Mouse (Mus musculus): ENCODE data around the gene Utp20. TPM values are rescaled to one million over a fixed set of nuclear protein-coding genes. Genes with fewer than 3 reads are reported as not detected.

The Utp20 gene
- polyA plus RNA-seq, 1 experiment from 2014 or later = 6.5 TPM

DNA sequence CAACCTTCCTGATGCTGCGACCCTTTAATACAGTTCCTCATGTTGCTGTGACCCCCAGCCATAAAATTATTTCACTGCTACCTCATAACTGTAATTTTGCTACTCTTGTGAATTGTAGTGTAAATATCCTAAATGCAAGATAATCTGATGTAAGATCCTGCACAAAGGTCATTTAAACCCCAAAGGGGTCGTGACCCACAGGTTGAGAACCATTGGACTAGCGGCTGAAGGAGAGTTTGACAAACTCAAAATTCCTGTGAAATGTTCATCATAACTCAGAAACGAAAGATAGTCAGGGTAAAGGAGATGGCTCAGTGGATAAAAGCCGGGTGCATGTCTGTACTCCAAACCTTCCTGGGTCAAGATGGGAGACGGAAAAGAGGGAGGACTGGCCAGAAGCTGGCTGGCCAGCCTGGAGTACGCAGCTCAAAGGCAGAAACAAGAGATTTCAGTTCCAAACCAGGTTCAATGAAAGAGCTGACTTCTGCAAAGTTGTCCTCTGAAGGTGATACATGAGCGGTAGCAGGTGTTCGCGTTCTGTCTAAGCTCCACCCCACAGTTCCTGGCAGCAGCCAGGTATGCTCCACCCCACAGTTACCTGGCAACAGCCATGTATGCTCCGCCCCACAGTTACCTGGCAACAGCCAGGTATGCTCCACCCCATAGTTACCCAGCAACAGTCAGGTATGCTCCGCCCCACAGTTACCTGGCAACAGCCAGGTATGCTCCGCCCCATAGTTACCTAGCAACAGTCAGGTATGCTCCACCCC lies 109.4 kb downstream of the Utp20 start:
- Histone ChIP-seq H3K9me3 (ENCODE audit: low read length) (no peaks in the 10 kb centered on the region), H3K36me3 (ENCODE audit: insufficient read depth, low read length) (no peaks in the 10 kb centered on the region), H3K4me1 (ENCODE audit: insufficient read depth, low read depth, low read length) (no peaks in the 10 kb centered on the region), H3K9ac (replicated peaks; ENCODE audit: low read depth) (no peak overlapping the region), H3K27ac (ENCODE audit: low read length) (no peak overlapping the region), H3K27me3 (replicated peaks; ENCODE audit: insufficient read depth, low read length) (no peaks in the 10 kb centered on the region), H3K4me3 (ENCODE audit: low read depth, low read length) (no peak overlapping the region), H3K4me2 (replicated peaks; ENCODE audit: low read depth, low read length) (no peak overlapping the region)
- no peak for TF ChIP-seq CTCF (IDR thresholded peaks at IDR 0.05)
- no peak for TF ChIP-seq EP300 (IDR thresholded peaks at IDR 0.05)
- ATAC-seq (no peak; the same call in 1 of the 2 replicates), DNase-seq (ENCODE audit: low spot score) (peak; percentile 26)
- 44% methylated on average over 13 of the region's 13 CpGs for WGBS

DNA sequence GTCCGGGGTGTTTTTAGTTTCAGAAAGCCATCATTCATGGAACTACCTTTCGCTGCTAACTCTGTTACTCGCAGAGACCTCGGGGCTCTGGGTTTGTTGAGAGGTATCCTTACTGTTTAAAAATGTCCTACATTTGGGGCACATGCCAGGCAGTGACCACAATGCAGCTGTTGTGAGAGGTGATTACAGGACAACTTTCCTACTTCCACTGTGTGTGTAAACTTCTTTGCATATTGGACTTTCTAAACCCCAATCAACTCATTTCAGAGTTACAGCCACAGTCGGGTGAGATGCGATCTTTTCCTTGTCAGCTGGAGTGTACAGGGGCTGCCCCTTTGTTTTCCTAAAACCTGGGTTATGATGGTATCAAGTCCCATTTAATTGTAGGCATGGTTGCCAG lies 111.0 kb downstream of the Utp20 start:
- TF ChIP-seq CTCF (IDR thresholded peaks at IDR 0.05) = no peak
- H3K9ac ChIP-seq (replicated peaks; ENCODE audit: low read depth) = no peak overlapping the region
- H3K4me3 ChIP-seq (ENCODE audit: low read depth, low read length) = no peak overlapping the region
- H3K27me3 ChIP-seq (replicated peaks; ENCODE audit: insufficient read depth, low read length) = no peaks in the 10 kb centered on the region
- H3K27ac ChIP-seq (ENCODE audit: low read length) = no peak overlapping the region
- no peaks in the 10 kb centered on the region for H3K9me3 ChIP-seq (ENCODE audit: low read length)
- no peak overlapping the region for H3K4me2 ChIP-seq (replicated peaks; ENCODE audit: low read depth, low read length)
- ATAC-seq (no peak), DNase-seq (ENCODE audit: low spot score) (no peak)
- WGBS = 90% methylated on average over 6 of the region's 6 CpGs
- no peaks in the 10 kb centered on the region for H3K4me1 ChIP-seq (ENCODE audit: insufficient read depth, low read depth, low read length)
- H3K36me3 ChIP-seq (ENCODE audit: insufficient read depth, low read length) = no peaks in the 10 kb centered on the region

DNA sequence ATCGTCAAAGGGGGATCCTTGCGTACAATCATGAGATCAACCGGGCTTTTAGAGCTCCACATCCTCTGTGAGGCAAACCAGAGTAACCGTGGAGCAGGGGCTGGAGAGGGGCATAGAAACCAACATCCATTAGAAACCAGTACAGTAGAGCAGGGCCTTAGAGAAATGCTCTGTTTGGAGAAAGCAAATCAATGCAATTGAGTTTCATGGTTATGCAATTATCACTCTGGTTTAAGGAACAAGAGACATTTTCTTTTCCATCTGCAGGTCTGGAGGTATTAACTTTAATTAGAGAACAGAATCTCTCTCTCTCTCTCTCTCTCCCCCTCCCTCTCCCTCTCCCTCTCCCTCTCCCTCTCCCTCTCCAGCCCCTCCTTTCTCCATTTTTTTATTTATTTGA lies 111.9 kb downstream of the Utp20 start:
- Histone ChIP-seq H3K9me3 (ENCODE audit: low read length) (no peaks in the 10 kb centered on the region), H3K4me2 (replicated peaks; ENCODE audit: low read depth, low read length) (no peak overlapping the region), H3K4me1 (ENCODE audit: insufficient read depth, low read depth, low read length) (no peaks in the 10 kb centered on the region), H3K4me3 (ENCODE audit: low read depth, low read length) (no peak overlapping the region), H3K27ac (ENCODE audit: low read length) (no peak overlapping the region), H3K9ac (replicated peaks; ENCODE audit: low read depth) (no peak overlapping the region), H3K36me3 (ENCODE audit: insufficient read depth, low read length) (no peaks in the 10 kb centered on the region), H3K27me3 (replicated peaks; ENCODE audit: insufficient read depth, low read length) (no peaks in the 10 kb centered on the region)
- ATAC-seq (no peak), DNase-seq (ENCODE audit: low spot score) (no peak)
- WGBS = 84% methylated on average over 4 of the region's 4 CpGs
- TF ChIP-seq CTCF (IDR thresholded peaks at IDR 0.05) = no peak
- no peak for TF ChIP-seq EP300 (IDR thresholded peaks at IDR 0.05)

DNA sequence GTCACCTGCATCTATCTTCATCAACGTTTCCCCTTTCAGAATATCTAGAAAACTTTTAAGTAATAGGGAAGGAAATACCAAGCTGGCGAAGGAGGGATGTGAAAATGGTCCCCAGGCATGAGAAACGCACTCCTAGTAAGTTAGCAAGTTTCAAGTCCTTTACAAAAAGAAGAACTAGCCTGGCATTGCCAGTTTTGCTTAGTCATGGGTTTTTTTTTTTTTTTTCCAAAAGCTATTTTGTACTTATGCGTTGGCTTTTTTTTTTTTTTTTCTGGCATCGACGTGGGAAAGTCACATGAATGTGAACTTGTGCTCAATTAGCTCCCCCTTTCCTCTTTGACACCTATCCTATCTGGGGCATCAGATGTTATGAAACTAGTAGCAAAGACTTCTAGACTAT lies 114.2 kb downstream of the Utp20 start:
- DNase-seq (ENCODE audit: low spot score) = no peak
- Histone ChIP-seq H3K27me3 (replicated peaks; ENCODE audit: insufficient read depth, low read length) (no peaks in the 10 kb centered on the region), H3K9me3 (ENCODE audit: low read length) (no peaks in the 10 kb centered on the region), H3K27ac (ENCODE audit: low read length) (no peak overlapping the region), H3K4me3 (ENCODE audit: low read depth, low read length) (no peak overlapping the region), H3K4me1 (ENCODE audit: insufficient read depth, low read depth, low read length) (no peaks in the 10 kb centered on the region), H3K9ac (replicated peaks; ENCODE audit: low read depth) (no peak overlapping the region), H3K4me2 (replicated peaks; ENCODE audit: low read depth, low read length) (no peak overlapping the region), H3K36me3 (ENCODE audit: insufficient read depth, low read length) (no peaks in the 10 kb centered on the region)
- TF ChIP-seq CTCF (IDR thresholded peaks at IDR 0.05) = no peak
- no peak for TF ChIP-seq EP300 (IDR thresholded peaks at IDR 0.05)
- 69% methylated on average over 6 of the region's 6 CpGs for WGBS
- ATAC-seq = no peak

DNA sequence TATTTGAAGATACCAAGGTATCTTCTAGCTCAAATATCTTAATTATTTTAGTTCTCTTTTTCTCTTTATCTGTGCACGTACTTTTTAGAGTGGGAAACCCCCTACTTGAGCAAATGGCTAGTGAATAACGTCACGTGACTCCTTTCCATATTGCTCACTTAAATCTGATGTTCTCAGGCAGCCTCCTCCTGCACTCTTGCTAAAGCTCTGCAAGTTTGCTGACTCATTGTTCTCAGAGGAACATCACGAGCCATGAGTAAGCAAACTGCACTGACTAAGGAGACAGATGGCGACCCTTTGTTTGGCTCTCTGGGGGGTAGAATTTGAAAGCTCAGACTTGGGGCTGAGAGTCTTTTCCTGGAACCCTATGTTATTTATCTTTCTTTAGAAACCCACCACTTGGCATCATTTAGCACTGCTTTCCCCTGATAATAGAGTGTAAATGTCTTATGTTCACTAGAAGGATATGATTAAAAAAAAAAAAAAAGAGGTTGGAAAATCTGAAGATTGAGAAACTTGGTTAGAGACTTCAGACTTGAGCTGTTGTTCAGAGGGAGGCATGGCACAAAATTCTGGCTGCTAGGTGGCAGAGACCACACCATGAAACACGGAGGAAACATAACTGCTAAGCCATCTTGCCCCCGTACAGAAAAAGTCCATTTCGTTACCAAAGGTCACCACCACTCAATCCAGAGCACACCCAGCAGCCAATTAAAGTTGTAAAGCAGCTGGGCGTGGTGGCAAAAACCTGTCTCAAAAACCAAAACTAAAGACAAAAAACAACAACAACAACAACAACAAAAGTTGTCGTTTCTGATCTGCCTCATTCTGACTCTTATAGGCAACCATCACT lies 117.7 kb downstream of the Utp20 start:
- Histone ChIP-seq H3K4me2 (replicated peaks; ENCODE audit: low read depth, low read length) (no peak overlapping the region), H3K36me3 (ENCODE audit: insufficient read depth, low read length) (no peaks in the 10 kb centered on the region), H3K9me3 (ENCODE audit: low read length) (no peaks in the 10 kb centered on the region), H3K4me3 (ENCODE audit: low read depth, low read length) (no peak overlapping the region), H3K4me1 (ENCODE audit: insufficient read depth, low read depth, low read length) (no peaks in the 10 kb centered on the region), H3K27me3 (replicated peaks; ENCODE audit: insufficient read depth, low read length) (no peaks in the 10 kb centered on the region), H3K27ac (ENCODE audit: low read length) (no peak overlapping the region), H3K9ac (replicated peaks; ENCODE audit: low read depth) (no peak overlapping the region)
- TF ChIP-seq EP300 (IDR thresholded peaks at IDR 0.05) (no peak), CTCF (IDR thresholded peaks at IDR 0.05) (no peak)
- 57% methylated on average over 10 of the region's 10 CpGs for WGBS
- DNase-seq (ENCODE audit: low spot score) (peak; percentile 28), ATAC-seq (no peak)

DNA sequence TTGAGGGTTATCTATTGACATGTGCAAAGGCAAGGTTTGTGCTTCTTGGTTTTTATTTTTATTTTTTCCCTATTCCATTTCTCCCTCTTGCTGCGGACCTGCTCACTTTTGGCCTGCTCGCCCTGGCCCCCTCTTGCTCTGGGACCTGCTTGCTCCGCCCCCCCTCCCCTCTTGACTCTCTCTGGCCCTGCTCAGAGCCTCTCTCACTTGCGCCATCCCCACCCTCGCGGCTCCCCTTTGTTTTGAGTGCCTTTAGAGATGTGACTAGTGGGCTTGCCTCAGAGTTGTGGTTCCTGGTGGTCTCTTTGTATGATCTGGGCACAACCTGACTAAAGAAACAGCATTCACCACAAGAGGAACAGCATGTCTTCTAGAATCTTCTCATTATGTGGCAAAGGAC lies 125.7 kb downstream of the Utp20 start:
- Histone ChIP-seq H3K9me3 (ENCODE audit: low read length) (no peaks in the 10 kb centered on the region), H3K27ac (ENCODE audit: low read length) (no peak overlapping the region), H3K27me3 (replicated peaks; ENCODE audit: insufficient read depth, low read length) (no peaks in the 10 kb centered on the region), H3K9ac (replicated peaks; ENCODE audit: low read depth) (no peak overlapping the region), H3K4me2 (replicated peaks; ENCODE audit: low read depth, low read length) (no peak overlapping the region), H3K4me3 (ENCODE audit: low read depth, low read length) (no peak overlapping the region), H3K4me1 (ENCODE audit: insufficient read depth, low read depth, low read length) (no peaks in the 10 kb centered on the region), H3K36me3 (ENCODE audit: insufficient read depth, low read length) (no peaks in the 10 kb centered on the region)
- TF ChIP-seq EP300 (IDR thresholded peaks at IDR 0.05) = no peak
- TF ChIP-seq CTCF (IDR thresholded peaks at IDR 0.05) = no peak
- ATAC-seq (no peak), DNase-seq (ENCODE audit: low spot score) (no peak)
- 65% methylated on average over 6 of the region's 6 CpGs for WGBS

Other genes starting within 250 kb of the Utp20 start
- 0.10 and 0.12 TPM in 2 replicates for gene Mybpc1, start 221.7 kb downstream of the Utp20 start, polyA plus RNA-seq (2015; fragmentation: Nextera tagmentation; extraction: Ambion mirVana)
- gene Spic, start 141.8 kb downstream of the Utp20 start, polyA plus RNA-seq (2015; fragmentation: Nextera tagmentation; extraction: Ambion mirVana) = 0.33 and 0.44 TPM in 2 replicates
- 173 and 176 TPM in 2 replicates for gene Arl1, start 95.9 kb downstream of the Utp20 start, polyA plus RNA-seq (2015; fragmentation: Nextera tagmentation; extraction: Ambion mirVana)
- gene Slc5a8, start 59.2 kb upstream of the Utp20 start, polyA plus RNA-seq (2015; fragmentation: Nextera tagmentation; extraction: Ambion mirVana) = 0.13 and 0.14 TPM in 2 replicates

Measured in lung, postnatal 0 days (tissue).